Mouse (Mus musculus) heart, embryonic 12.5 days (tissue): ENCODE data around the gene Gm3488. TPM values are rescaled to one million over a fixed set of nuclear protein-coding genes. Genes with fewer than 3 reads are reported as not detected.
"Not testable (repeated sequence)": the region's sequence is repeated elsewhere in the genome, so short reads cannot be mapped to it uniquely, and the experiment has no call there.

Experiments
- ATAC-seq: fragments of 200-750 bp; cut with Nextera tagmentation; 2 replicates; pipeline ENCODE4 v1.8.0; 2017; ENCODE audit warnings: moderate TSS enrichment, moderate library complexity; ENCODE audit not compliant: insufficient number of reproducible peaks, low FRiP score
- H3K27ac ChIP-seq: fragments of 300-500 bp; sonication (generic); 2 replicates; pipeline ENCODE4 v1.5.1; 2016; ENCODE audit warnings: mild to moderate bottlenecking, moderate library complexity; ENCODE audit not compliant: poor library complexity, severe bottlenecking
- H3K27me3 ChIP-seq: fragments of 300-500 bp; sonication (generic); replicated peaks from 2 replicates; pipeline ENCODE4 v1.6.1; 2016; ENCODE audit warnings: mild to moderate bottlenecking, moderate library complexity
- H3K36me3 ChIP-seq: fragments of 300-500 bp; sonication (generic); 2 replicates; pipeline ENCODE4 v1.6.1; 2016; ENCODE audit warnings: mild to moderate bottlenecking, moderate library complexity
- H3K4me1 ChIP-seq: fragments of 300-500 bp; sonication (generic); replicated peaks from 2 replicates; pipeline ENCODE4 v1.6.1; 2016; ENCODE audit warnings: mild to moderate bottlenecking
- H3K4me2 ChIP-seq: fragments of 300-500 bp; sonication (generic); 2 replicates; pipeline ENCODE4 v1.6.1; 2016; ENCODE audit warnings: mild to moderate bottlenecking, moderate library complexity
- H3K4me3 ChIP-seq: fragments of 300-500 bp; sonication (generic); 2 replicates; pipeline ENCODE4 v1.5.1; 2016; ENCODE audit warnings: mild to moderate bottlenecking
- H3K9ac ChIP-seq: fragments of 300-500 bp; sonication (generic); 2 replicates; pipeline ENCODE4 v1.6.1; 2016; ENCODE audit warnings: mild to moderate bottlenecking, moderate library complexity
- H3K9me3 ChIP-seq: fragments of 300-500 bp; sonication (generic); replicated peaks from 2 replicates; pipeline ENCODE4 v1.6.1; 2016; ENCODE audit warnings: mild to moderate bottlenecking, moderate library complexity
- WGBS: fragments of 180-500 bp; shearing (Covaris S2); methylation state at CpG from one replicate; pipeline ENCODE4 v1.1.7; 2016; 5-methylcytosine and 5-hydroxymethylcytosine counted together
- polyA plus RNA-seq: library from polyadenylated mRNA; unstranded; fragments of >200 nt; fragmentation: Nextera tagmentation; extraction: Ambion mirVana; gene quantifications from 2 replicates; pipeline ENCODE4 v1.2.1, GENCODE M21; 2016

The Gm3488 gene
- polyA plus RNA-seq: 1.4 and 1.5 TPM in 2 replicates

DNA sequence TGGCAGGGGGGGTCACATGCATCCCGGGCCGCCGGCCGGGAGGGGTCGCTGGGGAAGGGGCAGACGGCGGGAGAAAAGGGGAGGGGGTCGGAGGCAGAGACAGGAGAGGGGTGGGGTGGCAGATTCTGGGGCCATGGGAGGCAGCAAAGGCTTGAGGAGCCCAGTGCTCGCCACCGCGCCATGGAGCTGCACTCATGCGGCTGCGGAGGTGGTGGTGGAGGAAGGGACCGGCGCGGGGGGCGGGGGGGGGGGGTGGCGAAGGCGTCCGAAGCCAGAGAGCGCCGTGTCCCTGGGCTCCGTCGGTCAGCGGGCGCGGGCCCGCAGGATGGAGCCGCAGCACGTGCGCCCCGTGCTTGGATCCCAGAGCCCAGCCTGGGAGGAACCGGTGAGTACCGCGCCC is at the start of gene Gm3488:
Gene Gm3488, plus strand, starts transcription at position 301 of the 400 bp plus-strand sequence.
- not testable (repeated sequence) for H3K9me3 ChIP-seq, H3K27ac ChIP-seq, H3K4me3 ChIP-seq, H3K4me1 ChIP-seq, H3K9ac ChIP-seq, H3K36me3 ChIP-seq, H3K27me3 ChIP-seq, H3K4me2 ChIP-seq, ATAC-seq
- WGBS: no CpG with 5 or more reads among the region's 35 CpGs

DNA sequence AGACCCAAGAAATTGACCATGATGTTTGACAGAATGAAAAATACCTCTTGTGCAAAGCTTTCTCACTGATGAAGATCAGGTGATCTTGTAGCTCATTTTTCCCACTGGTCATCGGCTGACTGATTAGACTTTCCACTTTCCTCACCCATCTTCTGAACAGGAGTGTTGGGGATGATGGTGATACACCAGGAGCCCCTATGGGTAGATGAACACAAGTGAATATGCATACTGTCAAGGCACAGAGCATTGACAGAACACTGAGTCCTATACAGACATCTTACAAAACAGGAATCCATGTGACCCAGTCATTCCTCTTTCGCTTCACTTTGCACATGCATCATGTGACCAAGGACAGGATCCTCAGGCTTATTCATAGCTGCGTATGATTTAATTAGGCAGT is 46.1 kb upstream of the Gm3488 start, which contains the start of gene Gm3194:
Gene Gm3194, minus strand, starts transcription at position 101 of the 400 bp plus-strand sequence.
- H3K4me1 ChIP-seq, H3K27me3 ChIP-seq, H3K4me2 ChIP-seq, H3K9me3 ChIP-seq, H3K4me3 ChIP-seq, H3K9ac ChIP-seq, ATAC-seq, H3K36me3 ChIP-seq, H3K27ac ChIP-seq: not testable (repeated sequence)
- WGBS: no CpG with 5 or more reads among the region's 3 CpGs

DNA sequence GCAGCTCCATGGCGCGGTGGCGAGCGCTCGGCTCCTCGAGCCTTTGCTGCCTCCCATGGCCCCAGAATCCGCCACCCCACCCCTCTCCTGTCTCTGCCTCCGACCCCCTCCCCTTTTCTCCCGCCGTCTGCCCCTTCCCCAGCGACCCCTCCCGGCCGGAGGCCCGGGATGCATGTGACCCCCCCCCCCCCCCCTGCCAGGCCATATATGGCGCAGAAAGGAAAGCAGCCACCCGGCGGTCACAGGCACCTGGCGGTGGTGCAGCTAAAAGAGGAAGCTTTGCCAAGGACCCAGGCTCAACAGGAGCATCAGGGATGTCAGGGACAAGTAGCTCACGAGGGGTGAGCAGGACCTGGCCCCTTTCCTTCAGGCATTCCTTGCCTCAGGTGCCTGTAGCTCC is 41.0 kb upstream of the Gm3488 start:
- not testable (repeated sequence) for H3K4me3 ChIP-seq, H3K36me3 ChIP-seq, ATAC-seq, H3K4me2 ChIP-seq, H3K27me3 ChIP-seq, H3K9ac ChIP-seq, H3K27ac ChIP-seq, H3K4me1 ChIP-seq, H3K9me3 ChIP-seq
- WGBS: no CpG with 5 or more reads among the region's 19 CpGs

DNA sequence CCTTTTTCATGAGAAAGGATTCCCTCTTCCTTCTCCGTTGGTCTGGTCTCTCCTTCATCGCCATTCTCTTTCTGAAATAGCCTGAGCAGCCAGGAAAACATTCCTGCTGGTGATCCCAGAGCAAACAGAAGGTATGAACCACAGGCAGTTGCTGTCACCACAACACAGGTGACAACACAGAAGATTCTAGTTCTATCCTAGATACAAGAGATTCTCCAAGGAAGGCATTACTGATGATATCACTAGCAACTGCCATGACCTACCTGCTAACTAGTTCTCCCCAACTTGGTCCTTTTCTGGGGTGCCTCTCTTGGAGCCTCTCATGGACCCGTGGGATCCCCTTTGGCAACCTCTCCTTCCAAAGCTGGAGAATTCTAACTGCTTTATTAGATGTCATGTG is 23.7 kb upstream of the Gm3488 start, which contains the start of gene Gm8246:
Gene Gm8246, minus strand, starts transcription at position 101 of the 400 bp plus-strand sequence.
- H3K9me3 ChIP-seq, ATAC-seq, H3K27me3 ChIP-seq, H3K4me2 ChIP-seq, H3K4me1 ChIP-seq, H3K9ac ChIP-seq, H3K36me3 ChIP-seq, H3K27ac ChIP-seq, H3K4me3 ChIP-seq: not testable (repeated sequence)
- no CpG with 5 or more reads among the region's 3 CpGs for WGBS

DNA sequence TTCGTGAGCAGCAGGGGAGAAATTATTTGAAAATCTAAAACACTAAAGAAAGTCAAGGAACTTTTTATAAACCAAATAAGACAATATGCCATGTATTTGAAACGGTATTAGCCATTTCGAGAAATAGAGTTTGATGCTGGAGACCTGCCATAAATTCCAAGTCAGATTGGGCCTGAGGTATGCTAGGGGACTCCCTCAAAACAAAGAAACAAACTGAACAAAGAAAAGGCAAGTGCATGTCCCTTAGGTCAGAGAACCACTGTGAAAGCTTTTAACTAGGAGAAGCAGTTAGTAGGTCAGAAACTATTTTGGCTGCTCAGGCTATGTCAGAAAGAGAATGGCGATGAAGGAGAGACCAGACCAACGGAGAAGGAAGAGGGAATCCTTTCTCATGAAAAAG is 17.6 kb upstream of the Gm3488 start, which contains the start of gene Gm3187:
Gene Gm3187, plus strand, starts transcription at position 301 of the 400 bp plus-strand sequence.
- H3K9me3 ChIP-seq, H3K36me3 ChIP-seq, ATAC-seq, H3K4me3 ChIP-seq, H3K27ac ChIP-seq, H3K4me2 ChIP-seq, H3K9ac ChIP-seq, H3K27me3 ChIP-seq, H3K4me1 ChIP-seq: not testable (repeated sequence)
- WGBS: 83% methylated on average over 5 of the region's 5 CpGs

DNA sequence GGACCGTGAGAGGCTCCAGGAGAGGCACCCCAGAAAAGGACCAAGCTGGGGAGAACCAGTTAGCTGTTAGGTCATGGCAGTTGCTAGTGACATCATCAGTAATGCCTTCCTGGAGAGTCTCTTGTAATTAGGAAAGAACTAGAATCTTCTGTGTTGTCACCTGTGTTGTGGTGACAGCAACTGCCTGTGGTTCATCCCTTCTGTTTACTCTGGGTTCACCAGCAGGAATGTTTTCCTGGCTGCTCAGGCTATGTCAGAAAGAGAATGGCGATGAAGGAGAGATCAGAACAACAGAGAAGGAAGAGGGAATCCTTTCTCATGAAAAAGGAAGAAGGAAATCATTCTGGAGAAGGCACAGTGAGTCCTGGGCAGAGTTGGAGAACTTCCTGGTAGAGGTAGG is 36.7 kb downstream of the Gm3488 start, which contains the start of gene Gm3532:
Gene Gm3532, plus strand, starts transcription at position 301 of the 400 bp plus-strand sequence.
- H3K4me2 ChIP-seq, H3K27ac ChIP-seq, H3K4me3 ChIP-seq, H3K9ac ChIP-seq, H3K36me3 ChIP-seq, H3K4me1 ChIP-seq, H3K9me3 ChIP-seq, H3K27me3 ChIP-seq, ATAC-seq: not testable (repeated sequence)
- no CpG with 5 or more reads among the region's 2 CpGs for WGBS

Other genes with a start within 250 kb of the Gm3488 start
- gene Gm3526, start 241.1 kb upstream of the Gm3488 start, polyA plus RNA-seq: not detected in 2 replicates
- gene Gm3542, start 166.7 kb upstream of the Gm3488 start, polyA plus RNA-seq: not detected in 2 replicates
- gene Gm3500, start 112.6 kb upstream of the Gm3488 start, polyA plus RNA-seq: 0.13 TPM in 2 replicates
- gene Gm3194, start 46.2 kb upstream of the Gm3488 start, polyA plus RNA-seq: 0.59 and 0.71 TPM in 2 replicates
- not detected in 2 replicates for gene Gm8246, start 23.8 kb upstream of the Gm3488 start, polyA plus RNA-seq
- gene Gm3187, start 17.5 kb upstream of the Gm3488 start, polyA plus RNA-seq: not detected in 2 replicates
- gene Gm3532, start 36.8 kb downstream of the Gm3488 start, polyA plus RNA-seq: not detected in 2 replicates
- gene Gm8265, start 131.4 kb downstream of the Gm3488 start, polyA plus RNA-seq: not detected in 2 replicates
- gene Gm9603, start 185.8 kb downstream of the Gm3488 start, polyA plus RNA-seq: not detected in 2 replicates
- not detected in 2 replicates for gene Gm3373, start 239.9 kb downstream of the Gm3488 start, polyA plus RNA-seq